Mouse (Mus musculus) MEL (cell line): ENCODE measurements around the gene Gm47289. TPM values are rescaled to one million over a fixed set of nuclear protein-coding genes. Genes with fewer than 3 reads are reported as not detected.

Experiments
- DNase-seq: peaks from one replicate; pipeline ENCODE4 v3.0.0; 2011; ENCODE audit warnings: low read depth, low spot score
- H3K27ac ChIP-seq: 2 replicates; pipeline ENCODE4 v1.5.1; 2012; ENCODE audit warnings: low read depth, mild to moderate bottlenecking, control low read depth, low read length, moderate library complexity; ENCODE audit not compliant: control insufficient read depth
- H3K27me3 ChIP-seq, 2 experiments: fragments of 150-350 bp in 1 of 2; sonication (generic) in 1 of 2; 2 replicates each; pipeline ENCODE4 v1.6.1; 2012; ENCODE audit warnings: low read length in 2 of 2, mild to moderate bottlenecking in 2 of 2, improper control_type of control experiment in 1 of 2, moderate library complexity in 1 of 2; ENCODE audit not compliant: insufficient read depth in 2 of 2, control insufficient read depth in 1 of 2
- H3K36me3 ChIP-seq, 2 experiments: 2 replicates each; pipeline ENCODE4 v1.6.1; 2012 to 2014; ENCODE audit warnings: low read length in 2 of 2, improper control_type of control experiment in 1 of 2, inconsistent platforms in 1 of 2, mild to moderate bottlenecking in 1 of 2; ENCODE audit not compliant: insufficient read depth in 2 of 2, control insufficient read depth in 1 of 2
- H3K4me1 ChIP-seq, 2 experiments: fragments of 150-350 bp in 1 of 2; sonication (generic) in 1 of 2; 2 replicates each; pipeline ENCODE4 v1.6.1; 2012; ENCODE audit warnings: low read length in 2 of 2, improper control_type of control experiment in 1 of 2, mild to moderate bottlenecking in 1 of 2; ENCODE audit not compliant: insufficient read depth in 2 of 2, control insufficient read depth in 1 of 2
- H3K4me3 ChIP-seq, 2 experiments: fragments of 150-350 bp in 1 of 2; sonication (generic) in 1 of 2; 2 replicates each; pipeline ENCODE4 v1.5.1; 2012; ENCODE audit warnings: low read depth in 2 of 2, low read length in 2 of 2, mild to moderate bottlenecking in 2 of 2, moderate library complexity in 2 of 2, control low read depth in 1 of 2, improper control_type of control experiment in 1 of 2; ENCODE audit not compliant: control insufficient read depth in 1 of 2, insufficient read depth in 1 of 2
- H3K79me2 ChIP-seq: 2 replicates; pipeline ENCODE4 v1.6.1; 2012; ENCODE audit warnings: mild to moderate bottlenecking, low read length, moderate library complexity; ENCODE audit not compliant: control insufficient read depth, poor library complexity, insufficient read depth
- H3K9ac ChIP-seq: 2 replicates; pipeline ENCODE4 v1.6.1; 2012; ENCODE audit warnings: low read depth, mild to moderate bottlenecking, control low read depth, low read length, moderate library complexity; ENCODE audit not compliant: control insufficient read depth, poor library complexity, severe bottlenecking
- H3K9me3 ChIP-seq: fragments of 150-350 bp; sonication (generic); replicated peaks from 2 replicates; pipeline ENCODE4 v1.6.1; 2012; ENCODE audit warnings: mild to moderate bottlenecking, low read length, improper control_type of control experiment, moderate library complexity; ENCODE audit not compliant: insufficient read depth
- BHLHE40 ChIP-seq: IDR thresholded peaks from 2 replicates; pipeline ENCODE4 v1.6.1; 2012; ENCODE audit warnings: low read depth, mild to moderate bottlenecking, inconsistent platforms, low read length, improper control_type of control experiment, borderline replicate concordance
- CHD1 ChIP-seq: IDR thresholded peaks from 2 replicates; pipeline ENCODE4 v1.6.1; 2012; ENCODE audit warnings: low read depth, mild to moderate bottlenecking, inconsistent platforms, low read length, improper control_type of control experiment
- CHD2 ChIP-seq: IDR thresholded peaks from 2 replicates; pipeline ENCODE4 v1.6.1; 2011; ENCODE audit warnings: low read length, improper control_type of control experiment
- EP300 ChIP-seq, 2 experiments: IDR thresholded peaks; 2 replicates each; pipeline ENCODE4 v1.6.1; 2011; ENCODE audit warnings: improper control_type of control experiment in 2 of 2, low read length in 2 of 2, low read depth in 1 of 2, mild to moderate bottlenecking in 1 of 2
- GATA1 ChIP-seq: IDR thresholded peaks from 2 replicates; pipeline ENCODE4 v1.6.1; 2011; ENCODE audit warnings: low read depth, low read length, improper control_type of control experiment
- HCFC1 ChIP-seq: IDR thresholded peaks from 2 replicates; pipeline ENCODE4 v1.6.1; 2012; ENCODE audit warnings: low read depth, mild to moderate bottlenecking, inconsistent platforms, low read length, improper control_type of control experiment, moderate library complexity
- JUND ChIP-seq: IDR thresholded peaks from 2 replicates; pipeline ENCODE4 v1.6.1; 2011; ENCODE audit warnings: low read depth, mild to moderate bottlenecking, improper control_type of control experiment, low read length
- KAT2A ChIP-seq: conservative IDR thresholded peaks from 2 replicates; pipeline ENCODE4 v1.6.1; 2012; ENCODE audit warnings: low read depth, low read length, improper control_type of control experiment, inconsistent platforms
- MAX ChIP-seq: IDR thresholded peaks from 2 replicates; pipeline ENCODE4 v1.6.1; 2011; ENCODE audit warnings: low read length, improper control_type of control experiment
- MYB ChIP-seq: IDR thresholded peaks from 2 replicates; pipeline ENCODE4 v1.6.1; 2011; ENCODE audit warnings: mild to moderate bottlenecking, low read depth, low read length, improper control_type of control experiment
- MYC ChIP-seq: IDR thresholded peaks from 2 replicates; pipeline ENCODE4 v1.6.1; 2011; ENCODE audit warnings: low read depth, mild to moderate bottlenecking, low read length, improper control_type of control experiment, moderate library complexity
- NELFE ChIP-seq: IDR thresholded peaks from 2 replicates; pipeline ENCODE4 v1.6.1; 2011; ENCODE audit warnings: low read depth, low read length, improper control_type of control experiment
- NRF1 ChIP-seq: IDR thresholded peaks from 2 replicates; pipeline ENCODE4 v1.6.1; 2014; ENCODE audit warnings: low read depth, mild to moderate bottlenecking, inconsistent platforms, low read length, improper control_type of control experiment, moderate library complexity; ENCODE audit not compliant: poor library complexity, insufficient read depth, severe bottlenecking
- POLR2A ChIP-seq, 2 experiments: IDR thresholded peaks; 2 replicates each; pipeline ENCODE4 v1.6.1; 2011 to 2012; ENCODE audit warnings: low read length in 2 of 2, mild to moderate bottlenecking in 2 of 2, control low read depth in 1 of 2, improper control_type of control experiment in 1 of 2, low read depth in 1 of 2, moderate library complexity in 1 of 2; ENCODE audit not compliant: control insufficient read depth in 1 of 2, insufficient read depth in 1 of 2, poor library complexity in 1 of 2
- POLR2AphosphoS5 ChIP-seq: IDR thresholded peaks from 2 replicates; pipeline ENCODE4 v1.6.1; 2012; ENCODE audit warnings: low read depth, borderline replicate concordance, mild to moderate bottlenecking, inconsistent platforms, low read length, moderate library complexity, mixed read lengths
- RAD21 ChIP-seq: IDR thresholded peaks from 2 replicates; pipeline ENCODE4 v1.6.1; 2011; ENCODE audit warnings: mild to moderate bottlenecking, low read depth, low read length, improper control_type of control experiment
- RCOR1 ChIP-seq: IDR thresholded peaks from 2 replicates; pipeline ENCODE4 v1.6.1; 2012; ENCODE audit warnings: low read depth, mild to moderate bottlenecking, inconsistent platforms, low read length, improper control_type of control experiment
- SIN3A ChIP-seq: IDR thresholded peaks from 2 replicates; pipeline ENCODE4 v1.6.1; 2012; ENCODE audit warnings: low read length, improper control_type of control experiment, inconsistent platforms
- SMC3 ChIP-seq: IDR thresholded peaks from 2 replicates; pipeline ENCODE4 v1.6.1; 2011; ENCODE audit warnings: low read depth, low read length, improper control_type of control experiment
- TAL1 ChIP-seq: IDR thresholded peaks from 2 replicates; pipeline ENCODE4 v1.6.1; 2012; ENCODE audit warnings: mild to moderate bottlenecking, inconsistent platforms, low read length, moderate library complexity, mixed read lengths
- TBP ChIP-seq: IDR thresholded peaks from 2 replicates; pipeline ENCODE4 v1.8.0; 2011; ENCODE audit warnings: low read depth, low read length, improper control_type of control experiment
- USF2 ChIP-seq, 2 experiments: IDR thresholded peaks; 2 replicates each; pipeline ENCODE4 v1.6.1; 2011 to 2012; ENCODE audit warnings: improper control_type of control experiment in 2 of 2, low read length in 2 of 2, borderline replicate concordance in 1 of 2, inconsistent platforms in 1 of 2, low read depth in 1 of 2, mild to moderate bottlenecking in 1 of 2; ENCODE audit not compliant: insufficient read depth in 1 of 2
- ZC3H11A ChIP-seq: IDR thresholded peaks from 2 replicates; pipeline ENCODE4 v1.6.1; 2012; ENCODE audit warnings: low read depth, mild to moderate bottlenecking, inconsistent platforms, low read length, improper control_type of control experiment
- ZMIZ1 ChIP-seq: IDR thresholded peaks from 2 replicates; pipeline ENCODE4 v1.6.1; 2012; ENCODE audit warnings: low read depth, mild to moderate bottlenecking, inconsistent platforms, low read length, improper control_type of control experiment, moderate library complexity
- ZNF384 ChIP-seq: IDR thresholded peaks from 2 replicates; pipeline ENCODE4 v1.6.1; 2012; ENCODE audit warnings: low read depth, mild to moderate bottlenecking, inconsistent platforms, low read length, improper control_type of control experiment
- polyA plus RNA-seq, 2 experiments: library from polyadenylated mRNA; stranded (reverse) in 1 of 2; unstranded in 1 of 2; fragments of >175 nt in 1 of 2; fragments of >200 nt in 1 of 2; gene quantifications; 2 replicates each; pipeline versions ENCODE4 v1.2.1 to v1.2.4; 2012; ENCODE audit warnings: low replicate concordance in 2 of 2, low read depth in 1 of 2; ENCODE audit not compliant: insufficient read length in 2 of 2, insufficient read depth in 1 of 2, missing spikeins in 1 of 2
- total RNA-seq: library from RNA; depleted of rRNA; stranded (reverse); fragments of 300-350 nt; gene quantifications from 2 replicates; pipeline ENCODE4 v1.2.3, GENCODE M21; 2012

The Gm47289 gene
- total and polyA plus RNA-seq, 3 experiments = not detected

- TF ChIP-seq TAL1 (no peak), KAT2A (no peak), ZMIZ1 (no peak), JUND (no peak), CHD1 (no peak), SIN3A (no peak), ZNF384 (no peak), NRF1 (no peak), NELFE (no peak), USF2 (IDR thresholded peaks at IDR 0.05; ENCODE audit: borderline replicate concordance in 1 of 2, insufficient read depth in 1 of 2, low read depth in 1 of 2, low read length in 2 of 2) (no peak), HCFC1 (no peak), TBP (no peak), POLR2A (IDR thresholded peaks at IDR 0.05; ENCODE audit: control insufficient read depth in 1 of 2, insufficient read depth in 1 of 2, low read depth in 1 of 2, low read length in 2 of 2, poor library complexity in 1 of 2) (no peak), BHLHE40 (no peak), MYB (no peak), EP300 (IDR thresholded peaks at IDR 0.05; ENCODE audit: low read depth in 1 of 2, low read length in 2 of 2) (no peak), SMC3 (no peak), MAX (no peak), ZC3H11A (no peak), RAD21 (no peak)
- TF ChIP-seq, all 39 proteins: peak for 0
- H3K4me1 ChIP-seq = no peaks in the 10 kb centered on the region
- H3K36me3 ChIP-seq = no peaks in the 10 kb centered on the region
- H3K9ac ChIP-seq = no peak overlapping the region
- DNase-seq = no peak
- H3K27ac ChIP-seq = no peak overlapping the region
- H3K27me3 ChIP-seq = 0 out of 4 replicates have a peak, but pooled peaks cover 0 to 4% of the 10 kb centered on the region in 2 experiments
- H3K9me3 ChIP-seq = no peaks in the 10 kb centered on the region
- H3K4me3 ChIP-seq = no peak overlapping the region
- H3K79me2 ChIP-seq = no peaks in the 10 kb centered on the region
Observed at GRCm38 (mm10) chr9:119110640-119111039, 48.3 kb upstream of the Gm47289 start.

GRCm38 (mm10) chr9:119114911-119115310 is 44.0 kb upstream of the Gm47289 start:
- Histone ChIP-seq H3K27ac (no peak overlapping the region), H3K9ac (no peak overlapping the region), H3K4me1 (no peaks in the 10 kb centered on the region), H3K36me3 (no peaks in the 10 kb centered on the region), H3K79me2 (no peaks in the 10 kb centered on the region), H3K4me3 (no peak overlapping the region), H3K27me3 (0 out of 4 replicates have a peak, but pooled peaks cover 0 to 1% of the 10 kb centered on the region in 2 experiments), H3K9me3 (no peaks in the 10 kb centered on the region)
- DNase-seq = no peak
- TF ChIP-seq JUND = no peak
- no peak for TF ChIP-seq ZNF384
- TF ChIP-seq RCOR1 = no peak
- TF ChIP-seq CHD2 = no peak
- no peak for TF ChIP-seq ZMIZ1
- TF ChIP-seq MYC = no peak
- TF ChIP-seq GATA1 = no peak
- TF ChIP-seq EP300 (IDR thresholded peaks at IDR 0.05; ENCODE audit: low read depth in 1 of 2, low read length in 2 of 2) = no peak
- no peak for TF ChIP-seq POLR2AphosphoS5
- TF ChIP-seq HCFC1 = no peak
